Mouse (Mus musculus): Measurements from ENCODE around the gene Mrps2. TPM values are rescaled to one million over a fixed set of nuclear protein-coding genes. Genes with fewer than 3 reads are reported as not detected.
"Not testable (repeated sequence)": the region's sequence is repeated elsewhere in the genome, so short reads cannot be mapped to it uniquely, and the experiment has no call there.

Mrps2 gene
- polyA plus RNA-seq, 1 experiment from 2014 or later: 73.0 TPM

DNA sequence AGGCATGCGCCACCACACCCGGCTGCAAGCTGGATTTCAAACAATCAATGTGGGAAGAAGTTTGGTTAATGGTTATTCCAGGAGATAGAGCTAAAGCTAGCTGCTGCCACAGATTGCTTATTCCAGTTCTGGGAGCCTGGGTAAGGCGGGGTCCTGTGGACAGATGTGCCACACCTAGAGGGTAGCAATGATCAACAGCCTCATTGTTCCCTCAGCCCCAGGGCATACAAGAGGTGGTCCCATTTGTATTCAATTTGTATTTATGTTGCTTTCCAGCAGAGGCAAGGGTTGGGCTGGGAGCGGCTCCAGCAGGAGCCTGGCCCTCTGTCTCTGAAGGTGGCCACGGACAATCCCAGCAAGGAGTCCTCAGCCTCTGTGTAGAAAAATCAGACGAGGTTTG lies 38.4 kb downstream of the Mrps2 start:
- 85% methylated on average over 6 of the region's 6 CpGs for whole genome bisulfite sequencing
- no peaks in the 10 kb centered on the region for H3K4me1 ChIP-seq (ENCODE audit: control insufficient read depth, insufficient read depth, low read length)
- H3K4me2 ChIP-seq (replicated peaks; ENCODE audit: low read depth, low read length): no peak overlapping the region
- no peaks in the 10 kb centered on the region for H3K36me3 ChIP-seq (ENCODE audit: control insufficient read depth, insufficient read depth, low read length)
- no peak overlapping the region for H3K9ac ChIP-seq (ENCODE audit: low read depth, low read length)
- H3K27me3 ChIP-seq (ENCODE audit: control insufficient read depth, insufficient read depth, low read length): no peaks in the 10 kb centered on the region
- H3K9me3 ChIP-seq (ENCODE audit: control insufficient read depth, low read length): no peaks in the 10 kb centered on the region
- no peak overlapping the region for H3K4me3 ChIP-seq (ENCODE audit: low read length)
- no peak for ATAC-seq (ENCODE audit: low FRiP score, low TSS enrichment)
- H3K27ac ChIP-seq (ENCODE audit: low read depth, low read length): no peak overlapping the region

DNA sequence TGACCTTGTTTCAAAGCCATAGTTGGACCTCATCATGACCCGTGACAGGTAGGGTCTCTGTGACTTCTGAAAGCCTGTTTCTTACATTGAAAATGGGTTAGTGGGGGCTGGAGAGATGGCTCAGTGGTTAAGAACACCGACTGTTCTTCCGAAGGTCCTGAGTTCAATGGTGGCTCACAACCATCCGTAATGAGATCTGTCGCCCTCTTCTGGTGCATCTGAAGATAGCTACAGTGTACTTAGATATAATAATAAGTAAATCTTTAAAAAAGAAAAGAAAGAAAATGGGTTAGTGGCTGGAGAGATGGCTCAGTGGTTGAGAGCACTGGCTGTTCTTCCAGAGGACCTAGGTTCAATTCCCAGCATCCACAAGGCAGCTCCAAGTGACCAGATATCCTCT lies 43.7 kb downstream of the Mrps2 start:
- 57% methylated on average over 5 of the region's 5 CpGs for WGBS
- not testable (repeated sequence) for H3K36me3 ChIP-seq (ENCODE audit: control insufficient read depth, insufficient read depth, low read length); H3K4me2 ChIP-seq (replicated peaks; ENCODE audit: low read depth, low read length); H3K9me3 ChIP-seq (ENCODE audit: control insufficient read depth, low read length); ATAC-seq (ENCODE audit: low FRiP score, low TSS enrichment); H3K4me3 ChIP-seq (ENCODE audit: low read length); H3K9ac ChIP-seq (ENCODE audit: low read depth, low read length); H3K27ac ChIP-seq (ENCODE audit: low read depth, low read length); H3K27me3 ChIP-seq (ENCODE audit: control insufficient read depth, insufficient read depth, low read length)
- peaks cover 14% of the 10 kb centered on the region for H3K4me1 ChIP-seq (ENCODE audit: control insufficient read depth, insufficient read depth, low read length)

DNA sequence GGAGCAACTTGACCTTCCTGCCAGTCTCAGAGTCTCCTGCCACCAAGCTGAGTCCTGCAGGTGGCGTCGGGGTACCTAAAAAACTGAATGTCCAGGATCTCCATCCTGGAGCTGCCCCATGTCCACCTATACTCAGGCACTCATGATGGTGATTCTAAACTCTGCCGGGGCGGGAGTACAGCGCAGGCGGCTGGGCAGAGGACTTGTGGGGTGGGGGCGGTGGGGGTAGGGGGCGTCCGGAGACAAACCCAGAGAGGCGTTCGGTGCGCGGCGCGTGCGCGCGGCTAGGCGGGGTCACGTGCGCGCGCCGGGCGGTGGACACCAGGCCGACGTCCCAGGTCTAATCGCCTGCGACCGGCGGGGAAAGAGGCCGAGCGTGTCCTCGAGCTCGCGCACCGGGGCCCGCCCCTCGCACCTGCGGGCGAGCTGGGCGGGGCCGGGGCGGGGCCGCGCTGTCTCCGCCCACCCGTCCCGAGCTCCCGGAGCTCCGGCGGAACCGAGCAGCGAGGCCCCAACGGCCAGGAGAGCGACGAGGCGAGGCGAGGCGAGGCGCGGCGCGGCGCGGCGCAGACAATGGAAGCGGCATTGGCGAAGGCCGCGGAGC lies 45.0 kb downstream of the Mrps2 start, which contains the start of gene Ralgds:
Gene Ralgds, plus strand, starts transcription at position 328 of the 604 bp plus-strand sequence.
- H3K27ac ChIP-seq (ENCODE audit: low read depth, low read length): peak within 1 kb of the TSS; percentile 34; the same call in 1 of the 2 replicates
- H3K4me3 ChIP-seq (ENCODE audit: low read length): peak within 1 kb of the TSS; percentile 52
- peaks cover 14% of the 10 kb centered on the region for H3K4me1 ChIP-seq (ENCODE audit: control insufficient read depth, insufficient read depth, low read length)
- no peaks in the 10 kb centered on the region; the same call in 1 of the 2 replicates for H3K36me3 ChIP-seq (ENCODE audit: control insufficient read depth, insufficient read depth, low read length)
- peak; percentile 70 for ATAC-seq (ENCODE audit: low FRiP score, low TSS enrichment)
- WGBS: under 1% methylated on average over 46 of the region's 71 CpGs
- H3K9ac ChIP-seq (ENCODE audit: low read depth, low read length): peak within 1 kb of the TSS; percentile 89
- H3K9me3 ChIP-seq (ENCODE audit: control insufficient read depth, low read length): no peaks in the 10 kb centered on the region
- H3K27me3 ChIP-seq (ENCODE audit: control insufficient read depth, insufficient read depth, low read length): no peaks in the 10 kb centered on the region
- H3K4me2 ChIP-seq (replicated peaks; ENCODE audit: low read depth, low read length): peak within 1 kb of the TSS; percentile 99

DNA sequence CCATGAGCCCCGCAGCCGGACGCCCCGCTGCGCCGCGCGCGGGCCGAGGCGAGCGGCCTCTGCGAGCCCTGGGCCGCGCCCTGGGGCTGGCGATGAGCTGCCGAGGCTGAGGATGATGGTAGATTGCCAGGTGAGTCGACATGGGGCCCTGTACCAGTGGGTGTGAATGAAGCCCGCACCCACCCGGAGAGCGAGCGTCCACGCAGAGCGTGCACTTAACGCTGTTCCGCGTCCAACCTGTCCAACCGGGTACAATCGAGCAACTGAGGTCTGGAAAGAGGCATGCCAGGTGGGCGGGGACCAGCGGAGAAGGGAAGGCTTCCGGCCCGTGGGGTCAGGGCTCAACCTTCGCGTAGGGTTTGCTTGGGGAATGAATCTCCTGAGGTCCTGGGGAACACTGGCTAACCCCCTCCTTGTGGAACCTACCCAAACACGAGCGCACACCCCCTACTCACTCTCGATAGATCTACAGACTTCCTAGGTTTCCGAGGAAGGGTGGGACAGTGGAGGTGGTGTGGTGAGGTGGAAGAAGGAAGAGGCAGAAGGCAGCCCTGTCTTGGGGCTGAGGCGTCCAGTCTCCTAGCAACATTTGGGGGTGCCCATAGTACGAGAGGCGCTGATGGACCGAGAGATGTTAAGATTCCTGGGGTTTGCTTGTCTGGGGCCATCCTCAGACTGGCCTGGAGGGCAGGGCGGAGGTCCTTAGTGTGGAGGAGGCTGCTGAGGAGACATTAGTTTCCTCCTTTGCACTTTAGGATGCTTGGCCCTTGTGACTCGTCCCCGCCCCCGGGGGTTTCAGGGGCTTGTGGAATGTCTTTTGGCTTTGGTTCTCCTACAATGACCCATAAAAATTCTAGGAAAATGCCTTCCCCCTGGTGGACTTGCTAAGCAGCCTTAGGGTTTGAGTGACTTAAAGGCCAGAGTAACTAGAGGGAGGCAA lies 45.8 kb downstream of the Mrps2 start:
- Histone ChIP-seq H3K4me2 (replicated peaks; ENCODE audit: low read depth, low read length) (peak overlapping the region; percentile 99), H3K9ac (ENCODE audit: low read depth, low read length) (peak overlapping the region; percentile 89), H3K9me3 (ENCODE audit: control insufficient read depth, low read length) (no peaks in the 10 kb centered on the region), H3K4me1 (ENCODE audit: control insufficient read depth, insufficient read depth, low read length) (peaks cover 14% of the 10 kb centered on the region), H3K4me3 (ENCODE audit: low read length) (peak overlapping the region; percentile 52), H3K27me3 (ENCODE audit: control insufficient read depth, insufficient read depth, low read length) (no peaks in the 10 kb centered on the region), H3K36me3 (ENCODE audit: control insufficient read depth, insufficient read depth, low read length) (no peaks in the 10 kb centered on the region; the same call in 1 of the 2 replicates), H3K27ac (ENCODE audit: low read depth, low read length) (peak overlapping the region; percentile 34; the same call in 1 of the 2 replicates)
- WGBS: 2% methylated on average over 47 of the region's 47 CpGs
- ATAC-seq (ENCODE audit: low FRiP score, low TSS enrichment): peak; percentile 34

DNA sequence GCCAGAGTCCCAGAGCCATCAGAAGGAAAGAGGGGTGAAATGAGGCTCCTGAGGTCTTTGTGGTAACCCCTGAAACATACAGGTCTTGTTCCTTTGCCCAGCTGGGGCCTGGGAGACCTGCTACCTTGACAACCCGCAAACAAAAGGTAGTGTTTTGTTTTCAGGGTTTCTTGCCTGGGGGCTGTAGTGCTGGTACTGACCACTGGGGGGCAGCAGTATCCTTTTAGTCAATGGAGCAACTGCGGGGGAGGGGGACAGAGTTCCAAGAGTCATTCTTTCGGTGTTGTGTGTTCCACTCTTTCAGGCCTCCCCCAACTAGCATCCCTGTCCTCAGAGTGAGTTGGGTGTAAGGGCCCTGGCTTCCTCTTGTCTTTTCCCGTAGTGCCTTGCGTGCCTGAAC lies 46.6 kb downstream of the Mrps2 start:
- Histone ChIP-seq H3K36me3 (ENCODE audit: control insufficient read depth, insufficient read depth, low read length) (no peaks in the 10 kb centered on the region; the same call in 1 of the 2 replicates), H3K9ac (ENCODE audit: low read depth, low read length) (peak overlapping the region; percentile 89), H3K9me3 (ENCODE audit: control insufficient read depth, low read length) (no peaks in the 10 kb centered on the region), H3K27me3 (ENCODE audit: control insufficient read depth, insufficient read depth, low read length) (no peaks in the 10 kb centered on the region), H3K27ac (ENCODE audit: low read depth, low read length) (no peak overlapping the region), H3K4me1 (ENCODE audit: control insufficient read depth, insufficient read depth, low read length) (peaks cover 14% of the 10 kb centered on the region), H3K4me2 (replicated peaks; ENCODE audit: low read depth, low read length) (peak overlapping the region; percentile 99), H3K4me3 (ENCODE audit: low read length) (peak overlapping the region; percentile 52)
- WGBS: 17% methylated on average over 5 of the region's 5 CpGs
- ATAC-seq (ENCODE audit: low FRiP score, low TSS enrichment): no peak

DNA sequence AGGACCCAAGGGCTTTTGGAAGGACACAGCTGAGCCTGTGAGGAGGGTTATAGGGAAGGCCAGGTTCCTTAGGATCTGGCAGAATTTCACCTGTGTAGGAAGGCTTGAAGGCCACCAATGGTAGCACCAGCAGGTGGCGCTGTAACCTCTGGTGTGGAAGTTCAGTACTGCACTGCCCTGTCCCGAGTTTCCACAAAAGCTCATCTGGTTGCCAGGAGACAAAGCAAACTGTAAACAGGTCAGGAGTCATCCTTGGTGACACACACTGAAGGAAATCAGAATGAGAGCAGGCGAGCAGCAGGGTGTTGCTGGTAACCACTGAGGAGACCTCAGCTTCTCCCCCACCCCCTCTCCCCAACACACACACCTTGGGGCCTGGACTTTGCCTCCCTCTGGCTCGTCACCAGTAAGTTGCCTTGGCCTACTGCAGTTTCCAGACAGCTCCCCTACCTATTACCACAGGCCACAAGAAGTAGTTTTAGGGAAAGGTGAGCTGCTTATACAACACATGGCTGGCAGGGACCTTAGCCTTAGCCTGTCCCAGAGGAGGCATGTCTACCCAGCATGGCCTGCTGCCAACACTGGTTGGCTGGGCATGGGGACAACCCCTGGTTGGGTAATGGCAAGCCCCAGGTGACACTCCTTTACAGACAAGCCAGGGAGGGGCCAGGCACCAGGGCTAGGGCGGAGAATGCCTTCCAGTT lies 49.5 kb downstream of the Mrps2 start:
- Histone ChIP-seq H3K9ac (ENCODE audit: low read depth, low read length) (no peak overlapping the region; the same call in 1 of the 2 replicates), H3K27ac (ENCODE audit: low read depth, low read length) (no peak overlapping the region), H3K4me3 (ENCODE audit: low read length) (no peak overlapping the region), H3K36me3 (ENCODE audit: control insufficient read depth, insufficient read depth, low read length) (peaks cover 4% of the 10 kb centered on the region; the same call in 1 of the 2 replicates), H3K4me2 (replicated peaks; ENCODE audit: low read depth, low read length) (no peak overlapping the region), H3K9me3 (ENCODE audit: control insufficient read depth, low read length) (no peaks in the 10 kb centered on the region), H3K4me1 (ENCODE audit: control insufficient read depth, insufficient read depth, low read length) (peaks cover 12% of the 10 kb centered on the region), H3K27me3 (ENCODE audit: control insufficient read depth, insufficient read depth, low read length) (no peaks in the 10 kb centered on the region)
- ATAC-seq (ENCODE audit: low FRiP score, low TSS enrichment): peak; percentile 2; the same call in 1 of the 2 replicates
- WGBS: 53% methylated on average over 5 of the region's 5 CpGs

DNA sequence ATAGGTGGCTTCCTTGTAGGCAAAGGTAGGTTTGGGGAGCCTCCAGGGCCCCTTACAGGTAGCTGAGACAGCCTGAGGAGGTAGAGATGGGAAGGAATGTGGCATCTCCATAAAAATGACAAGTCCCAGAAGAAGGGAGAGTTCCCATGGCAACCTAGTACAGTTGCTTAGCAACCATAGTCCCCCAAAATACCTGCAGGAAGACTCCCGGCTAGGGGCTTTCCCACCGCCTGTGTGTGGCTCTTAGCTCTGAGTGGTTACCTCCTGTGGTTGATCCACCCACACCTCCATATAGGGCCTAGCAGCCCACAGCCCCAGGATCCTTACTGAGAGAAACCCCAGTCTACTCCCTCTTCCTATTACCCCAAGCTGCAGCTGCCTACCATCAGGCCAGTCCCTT lies 50.4 kb downstream of the Mrps2 start:
- WGBS: 38% methylated on average over 2 of the region's 2 CpGs
- H3K4me2 ChIP-seq (replicated peaks; ENCODE audit: low read depth, low read length): no peak overlapping the region
- peaks cover 12% of the 10 kb centered on the region for H3K4me1 ChIP-seq (ENCODE audit: control insufficient read depth, insufficient read depth, low read length)
- H3K27me3 ChIP-seq (ENCODE audit: control insufficient read depth, insufficient read depth, low read length): no peaks in the 10 kb centered on the region
- no peak overlapping the region for H3K27ac ChIP-seq (ENCODE audit: low read depth, low read length)
- H3K9me3 ChIP-seq (ENCODE audit: control insufficient read depth, low read length): no peaks in the 10 kb centered on the region
- no peak for ATAC-seq (ENCODE audit: low FRiP score, low TSS enrichment)
- no peak overlapping the region for H3K4me3 ChIP-seq (ENCODE audit: low read length)
- H3K36me3 ChIP-seq (ENCODE audit: control insufficient read depth, insufficient read depth, low read length): peaks cover 5% of the 10 kb centered on the region; the same call in 1 of the 2 replicates
- no peak overlapping the region for H3K9ac ChIP-seq (ENCODE audit: low read depth, low read length)

DNA sequence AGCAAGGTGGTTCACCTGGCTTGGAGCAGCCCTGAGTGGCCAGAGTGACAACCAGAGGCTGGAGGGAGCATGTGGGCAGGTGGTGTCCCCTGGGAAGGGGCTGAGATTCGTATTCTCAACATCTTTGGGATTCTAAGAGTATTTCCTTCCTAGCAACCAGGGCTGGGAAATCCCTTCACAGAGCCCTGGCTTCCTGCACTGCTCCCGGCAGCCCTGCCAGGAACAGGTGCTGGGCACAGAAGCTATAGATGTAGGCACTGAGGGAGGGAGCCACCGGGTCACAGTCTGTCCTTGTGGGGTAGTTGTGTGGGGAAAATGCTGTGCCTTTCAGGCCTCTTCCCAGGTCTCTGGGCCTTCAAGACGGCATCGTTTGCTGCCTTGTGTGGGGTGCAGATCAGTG lies 52.7 kb downstream of the Mrps2 start:
- no peak overlapping the region for H3K4me3 ChIP-seq (ENCODE audit: low read length)
- H3K36me3 ChIP-seq (ENCODE audit: control insufficient read depth, insufficient read depth, low read length): peaks cover 5% of the 10 kb centered on the region; the same call in 1 of the 2 replicates
- no peaks in the 10 kb centered on the region for H3K9me3 ChIP-seq (ENCODE audit: control insufficient read depth, low read length)
- 87% methylated on average over 5 of the region's 5 CpGs for WGBS
- H3K9ac ChIP-seq (ENCODE audit: low read depth, low read length): no peak overlapping the region
- H3K4me1 ChIP-seq (ENCODE audit: control insufficient read depth, insufficient read depth, low read length): peaks cover 20% of the 10 kb centered on the region
- H3K27ac ChIP-seq (ENCODE audit: low read depth, low read length): no peak overlapping the region
- no peaks in the 10 kb centered on the region for H3K27me3 ChIP-seq (ENCODE audit: control insufficient read depth, insufficient read depth, low read length)
- no peak overlapping the region for H3K4me2 ChIP-seq (replicated peaks; ENCODE audit: low read depth, low read length)
- ATAC-seq (ENCODE audit: low FRiP score, low TSS enrichment): no peak
